9 mouse cellular contexts compared by ENCODE assay signal in the genomic region with DNA sequence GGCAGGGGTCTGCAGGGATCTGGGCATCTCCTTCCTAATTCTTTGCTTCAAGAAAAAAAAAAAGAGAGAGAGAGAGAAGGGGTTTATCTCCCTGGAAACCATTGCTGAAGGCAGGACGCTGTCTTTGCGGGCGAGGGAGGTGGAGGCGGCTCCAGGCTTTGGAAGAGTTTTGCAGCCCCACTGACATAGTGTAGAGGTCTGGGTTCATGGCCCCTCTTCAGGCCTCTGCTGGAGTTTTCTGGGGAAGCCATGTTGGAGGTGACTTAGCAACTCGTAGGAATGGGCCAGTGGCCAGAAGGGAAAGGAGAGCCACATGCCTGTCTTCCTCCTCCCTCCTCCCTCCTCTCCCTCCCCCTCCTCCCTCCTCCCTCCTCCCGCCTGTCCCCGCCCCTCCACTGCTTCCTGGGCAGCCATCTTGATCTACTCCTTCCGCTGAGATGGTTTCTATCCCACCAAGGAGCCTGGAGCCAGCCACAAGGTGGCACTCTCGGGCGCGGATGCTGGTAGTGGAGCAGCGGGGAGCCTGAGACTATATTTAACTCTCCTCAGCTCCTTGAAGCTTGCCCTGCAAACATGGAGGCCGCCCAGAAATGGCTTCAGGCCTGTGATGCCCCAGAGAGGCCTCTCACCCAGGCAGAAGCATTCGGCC. TPM values are rescaled to one million over a fixed set of nuclear protein-coding genes. Genes with fewer than 3 reads are reported as not detected.
A peak's percentile ranks its signal among the peaks of the same experiment; 100 is the strongest.
DNase-seq lines count a peak whose midpoint lies in the region; ATAC-seq and TF ChIP-seq lines count a peak whose summit lies in the region.
"Had no signal": no experiment of that assay in that cellular context is flagged by ENCODE, and none has a peak within 500 bp of the region (broad histone marks: within the 10 kb centered on the region; RNA-seq: fewer than 3 reads in every experiment).

No protein-coding gene starts in this region.

- peaks cover 3% of the 10 kb centered on the region; the same call in 1 of the 2 replicates for H3K27me3 ChIP-seq in hindbrain, embryonic 12.5 days
- H3K27me3 ChIP-seq in lung, postnatal 0 days (replicated peaks; ENCODE audit: insufficient read depth, low read length): no peaks in the 10 kb centered on the region

- no peak overlapping the region for H3K9ac ChIP-seq in hindbrain, embryonic 12.5 days
- H3K9ac ChIP-seq in lung, postnatal 0 days (replicated peaks; ENCODE audit: low read depth): no peak overlapping the region

- DNase-seq in MEL-GATA-1-ER (ENCODE audit: extremely low read depth, low read depth): peak; percentile 43
- DNase-seq in cerebellum, adult 9-11 months: peak; percentile 70
- DNase-seq in frontal cortex, postnatal 10 days (ENCODE audit: low spot score in 2 of 2): peak; percentile 90
- DNase-seq in layer of hippocampus, postnatal 10 days (ENCODE audit: low spot score in 2 of 2): peak; percentile 92 to 94
- peak; percentile 94 for DNase-seq in lung, postnatal 0 days (ENCODE audit: low spot score)
- DNase-seq in retina, adult 2 months (ENCODE audit: low read depth, low spot score): peak; percentile 74
- peak; percentile 86 for DNase-seq in thymus, postnatal 25 days

- no peak overlapping the region for H3K27ac ChIP-seq in hindbrain, embryonic 12.5 days
- H3K27ac ChIP-seq in lung, postnatal 0 days (ENCODE audit: low read length): no peak overlapping the region

- H3K4me3 ChIP-seq in hindbrain, embryonic 12.5 days: no peak overlapping the region
- H3K4me3 ChIP-seq in lung, postnatal 0 days (ENCODE audit: low read depth, low read length): no peak overlapping the region
- H3K4me3 ChIP-seq: myocyte had no signal

- peak; percentile 74 for ATAC-seq in hindbrain, embryonic 12.5 days (ENCODE audit: low FRiP score)
- ATAC-seq in lung, postnatal 0 days: peak; percentile 97

- H3K9me3 ChIP-seq in hindbrain, embryonic 12.5 days (replicated peaks): no peaks in the 10 kb centered on the region
- no peaks in the 10 kb centered on the region for H3K9me3 ChIP-seq in lung, postnatal 0 days (ENCODE audit: low read length)

- no peak overlapping the region for H3K4me2 ChIP-seq in hindbrain, embryonic 12.5 days (replicated peaks)
- no peak overlapping the region for H3K4me2 ChIP-seq in lung, postnatal 0 days (replicated peaks; ENCODE audit: low read depth, low read length)

- peak; percentile 22; the same call in 1 of the 2 replicates for TF ChIP-seq EP300 in lung, postnatal 0 days (IDR thresholded peaks at IDR 0.05)

- peak; percentile 83 for TF ChIP-seq CTCF in lung, postnatal 0 days (IDR thresholded peaks at IDR 0.05)

- WGBS in hindbrain, embryonic 12.5 days: 31% methylated on average over 12 of the region's 14 CpGs
- WGBS in lung, postnatal 0 days: 26% methylated on average over 11 of the region's 14 CpGs

- no peaks in the 10 kb centered on the region for H3K36me3 ChIP-seq in hindbrain, embryonic 12.5 days
- H3K36me3 ChIP-seq in lung, postnatal 0 days (ENCODE audit: insufficient read depth, low read length): no peaks in the 10 kb centered on the region

- H3K4me1 ChIP-seq in hindbrain, embryonic 12.5 days: peaks cover 15% of the 10 kb centered on the region
- no peaks in the 10 kb centered on the region for H3K4me1 ChIP-seq in lung, postnatal 0 days (ENCODE audit: insufficient read depth, low read depth, low read length)

RNA-seq across cellular contexts. Expression of a gene that starts 47.5 kb away (rescaled TPM):
- 9.6 and 10.9 TPM in 2 replicates for polyA plus RNA-seq in hindbrain, embryonic 12.5 days (2016; fragmentation: Nextera tagmentation; extraction: Ambion mirVana)
- 1 to 10 TPM; 3.5 to 3.7 TPM for total RNA-seq in layer of hippocampus, postnatal 10 days (2021)
- 47.2 and 50.5 TPM in 2 replicates for polyA plus RNA-seq in lung, postnatal 0 days (2015; fragmentation: Nextera tagmentation; extraction: Ambion mirVana)

Comparison
In these comparisons a context has a peak if more than half of its experiments do, and no peak if none do; other contexts are left out.
1. DNase-seq: peak in every context shown above with its lines; median percentile 94 in lung, postnatal 0 days; 93 in layer of hippocampus, postnatal 10 days; 90 in frontal cortex, postnatal 10 days; 86 in thymus, postnatal 25 days; 74 in retina, adult 2 months; 70 in cerebellum, adult 9-11 months; 43 in MEL-GATA-1-ER.